Comparison of ENCODE assay signal across 9 mouse cellular contexts in genomic region chr16:86932765-86933164, GRCm38 (mm10).
DNase-seq lines count a peak whose midpoint lies in the region; ATAC-seq and TF ChIP-seq lines count a peak whose summit lies in the region.
"Had no signal": no experiment of that assay in that cellular context is flagged by ENCODE, and none has a peak within 500 bp of the region (broad histone marks: within the 10 kb centered on the region; RNA-seq: fewer than 3 reads in every experiment).

No protein-coding gene starts in this region.

- H3K4me2 ChIP-seq in intestine, embryonic 15.5 days (replicated peaks): no peak overlapping the region
- H3K4me2 ChIP-seq: heart, embryonic 13.5 days had no signal

- H3K27ac ChIP-seq in layer of hippocampus, adult 2 months: no peak overlapping the region
- H3K27ac ChIP-seq in intestine, embryonic 15.5 days: no peak overlapping the region; the same call in 1 of the 2 replicates
- H3K27ac ChIP-seq: heart, embryonic 13.5 days had no signal

- H3K27me3 ChIP-seq in intestine, embryonic 15.5 days (replicated peaks): no peaks in the 10 kb centered on the region
- H3K27me3 ChIP-seq: heart, embryonic 13.5 days had no signal

- DNase-seq in left cerebral cortex, postnatal 4 days: peak; percentile 81
- no peak for DNase-seq in left cerebral cortex, postnatal 25 days (ENCODE audit: low spot score in 2 of 2)
- DNase-seq in cerebellum, adult 11 months: peak; percentile 10
- DNase-seq in gastrocnemius, postnatal 10 days: peak; percentile 49
- DNase-seq in layer of hippocampus, adult 2 months (ENCODE audit: low spot score in 2 of 2): peak; percentile 24 to 37
- DNase-seq in ovary, postnatal 36 days (ENCODE audit: low spot score): peak; percentile 24
- no peak for DNase-seq in right cerebral cortex, postnatal 25 days

- no peak for ATAC-seq in intestine, embryonic 15.5 days

- intact Hi-C loops in left cerebral cortex, postnatal 4 days (cut with DNase I): no loop called here
- intact Hi-C loops in left cerebral cortex, postnatal 25 days (cut with DNase I): no loop called here

- no peaks in the 10 kb centered on the region for H3K36me3 ChIP-seq in intestine, embryonic 15.5 days
- H3K36me3 ChIP-seq: heart, embryonic 13.5 days had no signal

- no peaks in the 10 kb centered on the region for H3K4me1 ChIP-seq in intestine, embryonic 15.5 days (replicated peaks)
- H3K4me1 ChIP-seq: heart, embryonic 13.5 days had no signal

- H3K9ac ChIP-seq in intestine, embryonic 15.5 days: no peak overlapping the region
- H3K9ac ChIP-seq: heart, embryonic 13.5 days had no signal

- no peak for TF ChIP-seq CTCF in layer of hippocampus, adult 2 months (conservative IDR thresholded peaks at IDR 0.05)

- no peak overlapping the region for H3K4me3 ChIP-seq in layer of hippocampus, adult 2 months
- H3K4me3 ChIP-seq in intestine, embryonic 15.5 days (replicated peaks): no peak overlapping the region
- H3K4me3 ChIP-seq: heart, embryonic 13.5 days had no signal

- 63% methylated on average over 3 of the region's 3 CpGs for WGBS in intestine, embryonic 15.5 days

- no peaks in the 10 kb centered on the region for H3K9me3 ChIP-seq in intestine, embryonic 15.5 days
- H3K9me3 ChIP-seq: heart, embryonic 13.5 days had no signal

Comparison
In these comparisons a context has a peak if more than half of its experiments do, and no peak if none do; other contexts are left out.
1. DNase-seq: peak in left cerebral cortex, postnatal 4 days (single experiment), cerebellum, adult 11 months (single experiment), gastrocnemius, postnatal 10 days (single experiment), layer of hippocampus, adult 2 months (2 of 2) and ovary, postnatal 36 days (single experiment); none in left cerebral cortex, postnatal 25 days (0 of 2) and right cerebral cortex, postnatal 25 days (single experiment).